Mouse (Mus musculus) frontal cortex, adult (tissue): Measurements from ENCODE around the gene Ppfibp1.

Experiments
- ATAC-seq: cut with Nextera tagmentation; 2 replicates; pipeline ENCODE4 v1.9.2; 2017; ENCODE audit warnings: mild to moderate bottlenecking, moderate library complexity, mixed read lengths; ENCODE audit not compliant: low TSS enrichment

Ppfibp1 gene

DNA sequence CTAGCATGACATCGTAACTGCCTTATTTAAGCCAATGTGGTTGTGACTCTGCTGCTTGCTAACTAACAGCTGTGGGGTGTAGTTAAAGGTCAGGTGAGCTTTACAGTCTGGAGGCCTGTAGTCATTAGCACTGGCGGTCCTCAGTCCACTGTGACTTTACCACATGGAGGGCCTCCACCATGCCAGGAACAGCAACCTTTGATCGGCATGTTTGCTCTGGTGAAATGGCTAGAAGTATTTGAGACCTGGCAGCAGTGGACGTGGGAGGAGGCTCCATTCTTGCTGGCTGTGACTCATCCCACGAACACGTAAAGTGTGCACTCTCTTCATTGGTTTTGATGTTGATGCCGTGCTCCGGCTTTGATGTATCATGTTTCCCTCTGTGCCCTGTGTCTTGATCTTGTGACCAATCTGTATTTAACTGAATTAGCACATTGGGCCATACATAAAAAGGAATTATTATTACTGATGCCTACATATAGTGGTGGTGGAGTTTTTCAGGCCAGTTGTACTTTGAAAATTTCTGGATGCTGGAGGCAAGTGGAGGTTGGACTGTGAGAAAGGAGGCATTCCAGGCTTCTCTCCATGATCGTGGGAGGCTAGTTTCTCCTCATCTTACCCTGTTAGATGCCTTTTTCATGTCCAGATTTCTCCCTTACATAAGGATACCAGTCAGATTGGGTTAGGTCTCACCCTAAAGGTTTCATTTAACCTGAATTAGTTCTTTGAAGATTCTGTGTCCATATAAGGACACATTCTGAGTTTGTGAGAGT lies 71.8 kb downstream of the Ppfibp1 start:
- peak; percentile 55 for ATAC-seq

DNA sequence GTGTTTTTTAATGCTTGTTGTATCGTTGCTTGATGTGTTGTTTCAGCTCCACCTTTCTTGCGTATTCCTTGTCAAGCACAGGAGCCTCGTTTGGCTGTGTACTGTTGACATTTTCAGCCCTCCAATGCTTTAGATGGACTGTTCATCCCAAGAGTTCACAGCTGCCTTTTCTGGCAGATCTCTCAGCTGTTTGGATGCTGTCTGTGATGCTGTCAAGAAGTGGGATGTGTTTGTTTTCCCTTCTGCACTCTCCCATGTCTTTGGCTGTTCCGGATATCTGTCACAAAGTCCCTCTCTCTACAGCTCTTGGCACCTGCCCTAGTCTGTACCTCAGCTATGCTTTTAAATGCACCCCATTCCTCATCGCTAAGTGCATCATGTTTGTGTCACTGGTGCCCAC lies 72.7 kb downstream of the Ppfibp1 start:
- ATAC-seq = no peak

DNA sequence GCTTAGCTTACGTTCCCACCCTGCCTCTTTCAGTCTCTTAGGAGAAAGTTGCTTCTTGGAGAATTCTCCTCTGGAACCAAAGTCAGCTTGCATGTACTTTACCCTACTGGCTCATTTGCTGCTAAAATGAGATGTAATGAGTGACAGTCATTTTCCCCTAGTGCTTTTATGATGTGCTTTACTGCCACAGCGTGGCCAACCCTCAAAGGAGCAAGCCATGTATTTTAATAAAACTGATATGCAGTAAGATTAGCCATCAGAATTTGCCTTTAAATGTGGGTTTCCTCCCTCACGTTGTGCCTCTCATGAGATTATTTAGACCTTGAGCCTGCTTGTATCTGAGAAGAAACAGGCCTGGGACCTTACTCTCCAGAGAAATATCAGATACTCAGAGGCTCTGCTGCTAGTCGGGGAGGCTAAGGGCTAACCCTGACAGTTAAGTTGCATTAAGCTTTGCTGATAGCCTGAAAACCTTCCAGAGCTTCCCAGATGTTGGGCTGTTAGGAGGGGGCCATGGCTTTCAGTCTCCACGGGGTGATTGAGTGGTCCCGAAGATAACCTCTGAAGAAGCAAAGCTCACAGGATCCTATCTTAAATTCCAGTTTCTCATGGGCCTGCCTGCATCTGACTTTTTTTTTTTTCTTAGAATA lies 73.7 kb downstream of the Ppfibp1 start:
- ATAC-seq = peak; percentile 33

GRCm38 (mm10) chr6:146963396-146964150 lies 75.3 kb downstream of the Ppfibp1 start:
- no peak for ATAC-seq

GRCm38 (mm10) chr6:146965139-146965772 lies 77.0 kb downstream of the Ppfibp1 start:
- ATAC-seq = no peak

- ATAC-seq = peak; percentile 56; the same call in 1 of the 2 replicates
These were observed 78.2 kb downstream of the Ppfibp1 start for GRCm38 (mm10) chr6:146966446-146967019.

DNA sequence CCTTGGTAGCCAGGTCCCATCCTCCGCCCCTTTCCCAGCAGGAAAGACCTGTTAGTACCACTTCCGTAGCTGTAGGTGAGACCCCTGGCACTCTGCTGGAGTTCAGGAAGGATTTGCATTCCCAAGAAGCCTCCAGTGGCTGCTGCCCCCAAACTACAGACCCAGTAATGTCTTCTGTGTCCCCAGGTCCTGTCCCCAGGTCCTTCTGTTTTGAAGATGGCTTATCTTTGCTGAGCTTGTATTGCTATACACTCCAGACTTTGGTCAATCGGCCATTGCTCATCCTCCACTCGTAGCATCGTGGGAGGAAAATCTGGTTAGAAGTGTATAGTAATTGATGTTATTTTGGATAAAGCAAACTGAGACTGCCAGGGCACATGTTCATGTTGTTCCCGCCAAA lies 79.5 kb downstream of the Ppfibp1 start:
- ATAC-seq = no peak

DNA sequence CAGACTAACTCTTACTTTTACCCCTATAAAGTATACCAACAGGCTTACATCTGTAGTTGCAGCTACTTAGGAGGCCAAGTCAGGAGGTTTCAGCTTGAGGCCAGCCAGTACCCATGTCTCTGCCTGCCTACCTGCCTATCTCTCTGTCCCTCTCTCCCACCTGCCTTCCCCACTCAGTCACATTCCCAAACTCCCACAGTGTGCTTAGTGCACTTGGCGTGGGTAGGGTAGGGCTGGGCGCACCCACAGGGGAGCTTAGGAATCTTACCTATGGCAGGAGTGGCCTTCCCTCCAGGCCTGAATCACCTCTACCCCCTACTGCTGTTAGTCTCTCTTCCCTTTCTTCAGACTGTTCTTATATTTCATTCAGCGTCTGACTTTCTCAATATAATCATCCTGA lies 82.5 kb downstream of the Ppfibp1 start:
- ATAC-seq = no peak

- no peak for ATAC-seq
These were observed 83.1 kb downstream of the Ppfibp1 start for GRCm38 (mm10) chr6:146971366-146971765.

DNA sequence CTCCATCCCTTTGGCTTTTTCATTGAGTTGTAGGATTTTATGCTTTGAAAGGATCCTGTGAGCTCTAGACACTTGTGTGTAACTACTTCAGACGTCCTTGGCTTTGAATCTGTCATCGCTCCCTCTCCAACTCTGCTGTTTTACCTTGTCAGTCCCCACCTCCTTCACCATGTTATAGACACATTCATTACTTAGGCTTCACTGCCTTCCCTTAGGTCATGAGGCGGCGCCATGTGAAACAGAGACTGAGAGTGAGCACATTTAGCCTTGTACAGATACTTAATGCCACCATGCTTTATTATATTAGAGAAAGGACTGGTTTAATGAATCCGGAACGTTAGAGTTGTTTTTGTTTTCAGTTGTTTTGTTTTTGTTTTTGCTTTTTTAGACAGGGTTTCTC lies 83.7 kb downstream of the Ppfibp1 start:
- ATAC-seq = no peak

DNA sequence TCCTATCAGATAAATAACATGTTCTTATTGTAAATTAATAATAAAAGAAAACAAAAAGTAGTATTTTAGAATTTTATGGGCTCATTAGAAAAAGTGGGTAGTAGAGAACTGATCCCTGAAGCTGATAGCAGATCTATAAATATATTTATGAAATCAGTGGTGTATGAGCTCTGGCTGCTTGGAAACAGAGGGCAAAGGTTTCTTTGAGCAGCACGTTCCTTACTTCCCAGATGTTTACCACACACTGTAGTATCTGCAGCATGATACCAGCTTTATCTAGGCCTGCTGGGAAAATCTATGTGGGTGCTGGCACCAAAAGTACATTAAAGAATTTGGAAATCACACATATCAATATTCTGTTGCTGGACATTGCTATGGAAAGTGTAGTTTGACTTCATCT lies 84.5 kb downstream of the Ppfibp1 start:
- no peak for ATAC-seq

DNA sequence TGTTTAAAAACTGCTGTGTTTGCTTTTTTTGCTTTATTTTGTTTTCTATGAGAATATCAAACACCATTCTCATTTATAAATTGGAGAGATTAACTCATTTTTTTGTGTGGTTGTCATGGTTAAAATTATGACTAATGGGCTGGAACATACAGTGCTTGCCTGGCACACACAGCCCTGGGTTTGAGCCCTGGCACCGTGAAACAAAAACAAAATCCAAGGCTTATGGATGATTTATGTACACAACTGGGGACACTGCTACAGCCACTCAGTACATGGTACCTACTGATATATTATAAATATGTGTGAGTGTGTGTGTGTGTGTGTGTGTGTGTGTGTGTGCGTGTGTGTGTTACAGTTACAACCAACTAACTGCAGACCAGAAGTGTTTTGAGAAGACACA lies 85.1 kb downstream of the Ppfibp1 start:
- no peak for ATAC-seq

- no peak for ATAC-seq
These were observed 85.5 kb downstream of the Ppfibp1 start for GRCm38 (mm10) chr6:146973830-146974229.

GRCm38 (mm10) chr6:146976446-146976845 lies 88.2 kb downstream of the Ppfibp1 start:
- no peak for ATAC-seq

- peak; percentile 51; the same call in 1 of the 2 replicates for ATAC-seq
These were observed 90.4 kb downstream of the Ppfibp1 start for GRCm38 (mm10) chr6:146978691-146979114.

- no peak for ATAC-seq
These were observed 90.9 kb downstream of the Ppfibp1 start for GRCm38 (mm10) chr6:146979115-146979744.

GRCm38 (mm10) chr6:146979953-146980352 lies 91.7 kb downstream of the Ppfibp1 start:
- no peak for ATAC-seq

- ATAC-seq = no peak
These were observed 93.1 kb downstream of the Ppfibp1 start for GRCm38 (mm10) chr6:146981249-146981835.

DNA sequence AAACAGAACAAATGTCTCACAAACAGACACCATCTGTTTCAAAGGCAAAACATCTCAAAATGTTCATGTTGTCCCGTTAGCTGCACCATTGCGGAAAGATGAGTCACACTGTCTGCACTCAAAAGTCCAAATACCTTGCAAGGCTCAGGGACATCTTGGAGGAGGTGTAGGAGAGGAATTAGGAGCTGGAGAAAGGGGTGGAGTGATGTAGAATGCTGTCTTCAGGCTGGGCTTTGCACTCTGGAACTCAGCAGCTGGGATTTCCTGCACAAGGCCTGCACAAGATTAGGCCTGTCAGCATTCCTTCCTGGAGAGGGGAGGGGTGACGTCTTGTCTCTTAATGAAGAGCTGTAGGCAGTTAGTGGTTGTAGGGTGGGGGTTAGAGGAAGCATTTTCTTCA lies 96.3 kb downstream of the Ppfibp1 start:
- peak; percentile 91 for ATAC-seq

- 0 out of 2 replicates have a peak, but pooled peaks have one; percentile 56 for ATAC-seq
These were observed 105.9 kb downstream of the Ppfibp1 start for GRCm38 (mm10) chr6:146994236-146994635.

- ATAC-seq = no peak
These were observed 107.1 kb downstream of the Ppfibp1 start for GRCm38 (mm10) chr6:146995391-146995790.
